Mouse (Mus musculus) ES-E14 (cell line): ENCODE measurements around the gene Scfd2. TPM values are rescaled to one million over a fixed set of nuclear protein-coding genes. Genes with fewer than 3 reads are reported as not detected.

Experiments used
- DNase-seq: peaks from one replicate; pipeline ENCODE4 v3.0.0-alpha.2; 2013; ENCODE audit warnings: low read depth, low spot score
- H3K27ac ChIP-seq: 2 replicates; pipeline ENCODE4 v1.5.1; 2012; ENCODE audit warnings: low read depth, mild to moderate bottlenecking, low read length, moderate library complexity, mixed read lengths; ENCODE audit not compliant: poor library complexity, insufficient read depth, severe bottlenecking
- H3K36me3 ChIP-seq: 2 replicates; pipeline ENCODE4 v1.6.1; 2012; ENCODE audit warnings: mild to moderate bottlenecking, low read length, moderate library complexity, mixed read lengths; ENCODE audit not compliant: control insufficient read depth, poor library complexity, insufficient read depth, severe bottlenecking
- H3K4me1 ChIP-seq, 2 experiments: fragments of 150-350 bp in 1 of 2; sonication (generic) in 1 of 2; 2 replicates each; pipeline ENCODE4 v1.6.1; 2012; ENCODE audit warnings: low read length in 2 of 2, mild to moderate bottlenecking in 1 of 2, mixed read lengths in 1 of 2; ENCODE audit not compliant: control insufficient read depth in 2 of 2, insufficient read depth in 2 of 2, poor library complexity in 1 of 2
- H3K4me3 ChIP-seq, 2 experiments: fragments of 150-350 bp in 1 of 2; sonication (generic) in 1 of 2; 2 replicates each; pipeline ENCODE4 v1.5.1; 2012; ENCODE audit warnings: low read length in 2 of 2, low read depth in 1 of 2, mild to moderate bottlenecking in 1 of 2, mixed read lengths in 1 of 2; ENCODE audit not compliant: insufficient read depth in 1 of 2, poor library complexity in 1 of 2, severe bottlenecking in 1 of 2
- H3K9ac ChIP-seq: 2 replicates; pipeline ENCODE4 v1.6.1; 2012; ENCODE audit warnings: low read depth, mild to moderate bottlenecking, low read length, mixed read lengths; ENCODE audit not compliant: poor library complexity, insufficient read depth, severe bottlenecking
- H3K9me3 ChIP-seq: fragments of 150-350 bp; sonication (generic); 2 replicates; pipeline ENCODE4 v1.6.1; 2012; ENCODE audit warnings: low read depth, mild to moderate bottlenecking, low read length; ENCODE audit not compliant: control insufficient read depth, insufficient read depth
- CHD2 ChIP-seq: IDR thresholded peaks from 2 replicates; pipeline ENCODE4 v1.6.1; 2014; ENCODE audit warnings: mild to moderate bottlenecking, low read depth, low read length, inconsistent platforms
- HCFC1 ChIP-seq: IDR thresholded peaks from 2 replicates; pipeline ENCODE4 v1.6.1; 2012; ENCODE audit warnings: low read length, inconsistent platforms, borderline replicate concordance; ENCODE audit not compliant: insufficient read depth
- MAFK ChIP-seq: IDR thresholded peaks from 2 replicates; pipeline ENCODE4 v1.6.1; 2014; ENCODE audit warnings: mild to moderate bottlenecking, low read depth, low read length, inconsistent platforms; ENCODE audit not compliant: insufficient read depth
- ZC3H11A ChIP-seq: IDR thresholded peaks from 2 replicates; pipeline ENCODE4 v1.6.1; 2012; ENCODE audit warnings: low read depth, mild to moderate bottlenecking, inconsistent platforms, low read length, borderline replicate concordance
- ZNF384 ChIP-seq: IDR thresholded peaks from 2 replicates; pipeline ENCODE4 v1.6.1; 2012; ENCODE audit warnings: low read depth, low read length, inconsistent platforms
- in situ Hi-C, 2 experiments: fragments of 600-800 bp; cut with MboI; formaldehyde crosslinking; loops; one replicate each; pipeline ENCODE4 v1.15.1; 2025; ENCODE audit warnings: low sequenced_read_pairs in 2 of 2, inconsistent platforms in 1 of 2; ENCODE audit not compliant: unreplicated experiment in 2 of 2
- total RNA-seq: library from RNA; depleted of rRNA; stranded (reverse); fragments of 300-350 nt; gene quantifications from 2 replicates; pipeline ENCODE4 v1.2.3, GENCODE M21; 2012

The Scfd2 gene
- total RNA-seq, 1 experiment = 25.8 TPM

DNA sequence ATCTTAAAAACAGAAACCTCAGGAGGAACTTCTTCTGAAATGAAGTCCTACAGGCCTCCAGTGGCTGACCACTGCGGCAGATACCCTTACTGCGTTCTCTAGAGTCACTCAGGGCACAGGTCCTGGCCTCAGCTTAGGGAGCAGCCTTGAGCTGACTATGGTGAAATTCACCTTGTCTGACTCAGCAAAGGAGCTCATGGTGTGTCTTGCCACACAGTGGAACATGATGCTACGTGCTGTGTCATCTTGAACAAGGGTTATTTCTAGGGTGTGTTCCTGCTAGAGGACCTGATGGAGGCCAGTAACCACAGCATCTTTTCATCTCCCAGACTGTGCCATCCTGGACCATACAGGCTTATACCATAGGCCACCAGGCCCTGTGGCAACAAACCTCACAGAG, 60.7 kb downstream of the Scfd2 start:
- TF ChIP-seq MAFK (no peak), ZNF384 (no peak), ZC3H11A (no peak), CHD2 (no peak), HCFC1 (no peak)
- no peak overlapping the region for H3K27ac ChIP-seq
- H3K4me1 ChIP-seq = no peaks in the 10 kb centered on the region
- H3K36me3 ChIP-seq = no peaks in the 10 kb centered on the region
- in situ Hi-C loops = no loop called here
- no peak for DNase-seq
- H3K4me3 ChIP-seq = no peak overlapping the region
- H3K9me3 ChIP-seq = no peaks in the 10 kb centered on the region
- no peak overlapping the region for H3K9ac ChIP-seq

DNA sequence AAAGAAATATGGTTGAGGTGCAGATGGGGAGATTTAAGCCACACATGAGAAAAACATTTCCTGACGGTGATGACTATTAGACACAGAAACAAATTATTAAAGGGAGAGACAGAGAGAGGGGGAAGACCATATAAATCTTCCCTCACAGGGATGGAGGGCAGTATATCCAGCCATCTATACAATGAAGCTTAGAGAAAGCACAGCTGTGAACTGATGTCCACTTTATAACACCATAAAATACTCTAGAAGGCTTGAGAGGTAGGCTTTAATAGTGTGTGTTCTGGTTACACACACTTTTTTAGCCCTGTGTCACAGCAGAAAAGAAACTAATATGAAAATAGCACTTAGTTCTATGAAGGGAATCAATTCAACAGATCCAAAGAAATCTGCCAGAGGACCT, 61.9 kb downstream of the Scfd2 start:
- no peak overlapping the region for H3K27ac ChIP-seq
- H3K9me3 ChIP-seq = no peaks in the 10 kb centered on the region

GRCm38 (mm10) chr5:74467753-74468152, 63.8 kb downstream of the Scfd2 start:
- no peak for DNase-seq
- in situ Hi-C loops = no loop called here
- Histone ChIP-seq H3K36me3 (no peaks in the 10 kb centered on the region), H3K9me3 (no peaks in the 10 kb centered on the region), H3K27ac (no peak overlapping the region), H3K4me3 (no peak overlapping the region), H3K9ac (no peak overlapping the region), H3K4me1 (no peaks in the 10 kb centered on the region)
- TF ChIP-seq ZNF384 (no peak), CHD2 (no peak), HCFC1 (no peak), ZC3H11A (no peak), MAFK (no peak)

More for the DNA sequence above, 61.9 kb downstream of the Scfd2 start:
- TF ChIP-seq MAFK = no peak
- TF ChIP-seq CHD2 = no peak
- TF ChIP-seq ZC3H11A = no peak
- no peak for TF ChIP-seq ZNF384
- TF ChIP-seq HCFC1 = no peak
- Histone ChIP-seq H3K4me3 (no peak overlapping the region), H3K4me1 (no peaks in the 10 kb centered on the region), H3K9ac (no peak overlapping the region), H3K36me3 (no peaks in the 10 kb centered on the region)
- in situ Hi-C loops = no loop called here
- DNase-seq = no peak

- Histone ChIP-seq H3K4me3 (no peak overlapping the region), H3K27ac (no peak overlapping the region), H3K9ac (no peak overlapping the region), H3K36me3 (no peaks in the 10 kb centered on the region), H3K9me3 (no peaks in the 10 kb centered on the region), H3K4me1 (no peaks in the 10 kb centered on the region)
- no peak for DNase-seq
- TF ChIP-seq ZC3H11A (no peak), CHD2 (no peak), MAFK (no peak), HCFC1 (no peak), ZNF384 (no peak)
- in situ Hi-C loops = no loop called here
These were observed 74.8 kb downstream of the Scfd2 start for GRCm38 (mm10) chr5:74456759-74457158.
